Mouse (Mus musculus) liver, embryonic 13.5 days (tissue): ENCODE data around the gene Slc1a2. TPM values are rescaled to one million over a fixed set of nuclear protein-coding genes. Genes with fewer than 3 reads are reported as not detected.

Experiments
- ATAC-seq: fragments of 200-750 bp; cut with Nextera tagmentation; 2 replicates; pipeline ENCODE4 v1.8.0; 2017; ENCODE audit warnings: low read depth, mild to moderate bottlenecking, moderate number of reproducible peaks, moderate library complexity
- DNase-seq: peaks from one replicate; pipeline ENCODE4 v3.0.0; 2022
- H3K27ac ChIP-seq: fragments of 300-500 bp; sonication (generic); 2 replicates; pipeline ENCODE4 v1.5.1; 2015; ENCODE audit warnings: moderate library complexity, mild to moderate bottlenecking, inconsistent platforms
- H3K27me3 ChIP-seq: fragments of 300-500 bp; sonication (generic); 2 replicates; pipeline ENCODE4 v1.6.1; 2015; ENCODE audit warnings: mild to moderate bottlenecking, inconsistent platforms
- H3K36me3 ChIP-seq: fragments of 300-500 bp; sonication (generic); 2 replicates; pipeline ENCODE4 v1.6.1; 2015; ENCODE audit warnings: mild to moderate bottlenecking, inconsistent platforms
- H3K4me1 ChIP-seq: fragments of 300-500 bp; sonication (generic); replicated peaks from 2 replicates; pipeline ENCODE4 v1.6.1; 2015; ENCODE audit warnings: inconsistent platforms
- H3K4me2 ChIP-seq: fragments of 300-500 bp; sonication (generic); 2 replicates; pipeline ENCODE4 v1.6.1; 2015; ENCODE audit warnings: inconsistent platforms, mild to moderate bottlenecking, moderate library complexity
- H3K4me3 ChIP-seq: fragments of 300-500 bp; sonication (generic); replicated peaks from 2 replicates; pipeline ENCODE4 v1.5.1; 2015; ENCODE audit warnings: mild to moderate bottlenecking, inconsistent platforms
- H3K9ac ChIP-seq: fragments of 300-500 bp; sonication (generic); 2 replicates; pipeline ENCODE4 v1.6.1; 2015; ENCODE audit warnings: mild to moderate bottlenecking, inconsistent platforms
- H3K9me3 ChIP-seq: fragments of 300-500 bp; sonication (generic); replicated peaks from 2 replicates; pipeline ENCODE4 v1.6.1; 2016; ENCODE audit warnings: inconsistent platforms
- WGBS: fragments of 180-500 bp; shearing (Covaris S2); methylation state at CpG from one replicate; pipeline ENCODE4 v1.1.7; 2015; ENCODE audit not compliant: insufficient replicate concordance; 5-methylcytosine and 5-hydroxymethylcytosine counted together
- polyA plus RNA-seq: library from polyadenylated mRNA; unstranded; fragments of >200 nt; fragmentation: Nextera tagmentation; extraction: Ambion mirVana; gene quantifications from 2 replicates; pipeline ENCODE4 v1.2.1, GENCODE M21; 2015

Gene Slc1a2
- polyA plus RNA-seq, 1 experiment from 2014 or later: 0.38 TPM

DNA sequence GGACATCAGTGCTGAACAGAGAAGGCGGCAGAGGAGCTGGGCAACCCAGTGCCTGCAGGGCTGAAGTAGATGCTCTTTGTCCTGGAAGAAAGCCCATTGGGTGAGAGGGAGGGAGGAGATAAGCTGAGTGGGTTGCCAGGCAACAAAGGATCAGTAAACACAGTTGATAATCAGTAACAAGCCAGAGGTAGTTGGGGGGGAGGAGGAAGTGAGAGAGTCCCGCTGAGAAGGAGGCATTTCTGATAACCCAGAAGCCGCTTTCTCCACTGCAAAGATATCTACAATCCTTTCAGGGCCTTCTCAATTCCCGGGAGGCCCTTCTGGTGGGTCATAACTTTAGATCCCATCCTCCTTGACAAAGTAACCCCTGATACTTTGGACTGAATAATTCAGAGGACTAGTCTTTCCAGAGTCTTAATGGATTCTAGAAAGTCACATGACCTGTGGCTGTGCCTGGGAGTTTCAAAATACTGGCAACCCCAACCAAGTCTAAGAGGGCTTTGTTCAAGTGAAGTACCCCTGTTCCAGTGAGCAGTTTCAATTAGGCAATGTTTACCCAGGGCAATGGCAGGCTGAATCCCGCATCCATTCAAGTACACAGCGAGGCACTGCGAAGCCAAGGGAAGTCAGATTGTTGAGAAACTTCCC lies 86.9 kb downstream of the Slc1a2 start:
- Histone ChIP-seq H3K9ac (no peak overlapping the region), H3K36me3 (no peaks in the 10 kb centered on the region), H3K4me3 (no peak overlapping the region), H3K4me1 (peaks cover 20% of the 10 kb centered on the region), H3K4me2 (peak overlapping the region; percentile 34; the same call in 1 of the 2 replicates), H3K27me3 (no peaks in the 10 kb centered on the region), H3K9me3 (no peaks in the 10 kb centered on the region), H3K27ac (0 out of 2 replicates have a peak overlapping the region, but pooled peaks have one; percentile 1)
- 9% methylated on average over 7 of the region's 7 CpGs for WGBS
- ATAC-seq: peak; percentile 91
- DNase-seq: peak; percentile 79

DNA sequence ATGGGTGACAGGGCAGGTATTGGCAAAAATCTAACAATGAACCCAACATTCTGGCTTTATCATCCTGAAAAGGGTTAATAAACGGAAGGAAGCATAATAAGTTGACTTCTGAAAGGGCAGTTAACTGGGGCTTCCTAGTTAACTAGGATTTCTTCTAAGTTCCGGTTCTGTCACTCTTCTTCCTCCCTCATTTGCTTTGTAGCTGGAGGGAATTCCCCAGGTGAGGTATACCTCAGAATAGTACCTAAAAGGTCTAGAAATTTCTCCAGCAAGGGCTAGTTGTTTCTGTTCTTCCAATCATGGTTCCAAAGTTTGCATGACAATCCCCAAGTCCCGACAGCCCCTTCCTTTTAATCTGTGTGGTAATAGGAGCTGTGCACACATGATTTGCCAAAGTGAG lies 89.3 kb downstream of the Slc1a2 start:
- Histone ChIP-seq H3K9me3 (no peaks in the 10 kb centered on the region), H3K9ac (no peak overlapping the region), H3K4me1 (peaks cover 20% of the 10 kb centered on the region), H3K4me2 (no peak overlapping the region), H3K4me3 (no peak overlapping the region), H3K27ac (no peak overlapping the region), H3K36me3 (no peaks in the 10 kb centered on the region), H3K27me3 (no peaks in the 10 kb centered on the region)
- DNase-seq (no peak), ATAC-seq (no peak)
- WGBS: 54% methylated on average over 3 of the region's 3 CpGs

DNA sequence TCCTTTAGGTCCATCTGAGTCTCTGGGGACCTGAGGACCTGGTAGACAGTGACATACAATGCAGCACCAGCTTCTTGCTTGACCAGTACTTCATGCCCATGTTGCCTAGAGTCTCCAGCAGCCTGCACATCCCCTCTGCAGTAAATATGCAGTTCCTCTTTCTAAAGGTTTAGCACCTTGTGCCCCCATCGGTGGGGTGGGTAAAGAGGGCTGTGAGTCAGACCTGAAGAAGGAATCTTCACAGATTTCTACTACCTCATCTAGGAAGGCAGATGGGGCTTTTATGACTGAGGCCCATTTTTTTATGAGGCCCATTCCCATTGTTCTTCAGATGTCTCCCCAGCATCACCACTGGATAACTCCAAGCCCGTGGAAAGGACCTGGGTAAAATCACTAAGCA lies 91.5 kb downstream of the Slc1a2 start:
- DNase-seq (no peak), ATAC-seq (no peak)
- 42% methylated on average over 2 of the region's 2 CpGs for WGBS
- no peak overlapping the region for H3K27ac ChIP-seq
- peaks cover 11% of the 10 kb centered on the region for H3K4me1 ChIP-seq
- no peaks in the 10 kb centered on the region for H3K27me3 ChIP-seq
- H3K9ac ChIP-seq: no peak overlapping the region
- H3K36me3 ChIP-seq: no peaks in the 10 kb centered on the region
- H3K4me2 ChIP-seq: no peak overlapping the region
- no peaks in the 10 kb centered on the region for H3K9me3 ChIP-seq
- H3K4me3 ChIP-seq: no peak overlapping the region

DNA sequence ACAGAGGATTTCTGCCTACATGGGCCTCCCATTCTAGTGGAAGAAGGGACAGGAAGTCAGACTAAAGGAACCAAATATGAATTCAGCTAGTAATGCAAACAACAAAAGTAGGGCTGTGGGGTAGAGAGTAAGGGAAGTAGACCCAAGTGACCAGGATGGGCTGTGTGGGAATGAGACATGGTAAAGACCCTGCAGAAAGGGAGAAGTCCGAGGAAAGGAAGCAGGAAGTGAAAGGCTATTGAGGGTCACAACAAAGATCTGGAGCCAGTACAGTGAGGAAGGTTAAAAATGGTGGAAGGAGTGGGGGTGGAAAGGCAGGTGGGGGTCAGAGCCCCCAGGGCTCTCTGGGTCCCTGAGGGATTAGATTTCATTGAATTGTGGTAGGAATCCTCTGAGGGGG lies 93.4 kb downstream of the Slc1a2 start:
- Histone ChIP-seq H3K4me1 (no peaks in the 10 kb centered on the region), H3K9me3 (no peaks in the 10 kb centered on the region), H3K9ac (no peak overlapping the region), H3K4me3 (no peak overlapping the region), H3K27me3 (no peaks in the 10 kb centered on the region), H3K27ac (no peak overlapping the region), H3K4me2 (no peak overlapping the region), H3K36me3 (no peaks in the 10 kb centered on the region)
- 29% methylated on average over 1 of the region's 1 CpGs for WGBS
- ATAC-seq (no peak), DNase-seq (no peak)

DNA sequence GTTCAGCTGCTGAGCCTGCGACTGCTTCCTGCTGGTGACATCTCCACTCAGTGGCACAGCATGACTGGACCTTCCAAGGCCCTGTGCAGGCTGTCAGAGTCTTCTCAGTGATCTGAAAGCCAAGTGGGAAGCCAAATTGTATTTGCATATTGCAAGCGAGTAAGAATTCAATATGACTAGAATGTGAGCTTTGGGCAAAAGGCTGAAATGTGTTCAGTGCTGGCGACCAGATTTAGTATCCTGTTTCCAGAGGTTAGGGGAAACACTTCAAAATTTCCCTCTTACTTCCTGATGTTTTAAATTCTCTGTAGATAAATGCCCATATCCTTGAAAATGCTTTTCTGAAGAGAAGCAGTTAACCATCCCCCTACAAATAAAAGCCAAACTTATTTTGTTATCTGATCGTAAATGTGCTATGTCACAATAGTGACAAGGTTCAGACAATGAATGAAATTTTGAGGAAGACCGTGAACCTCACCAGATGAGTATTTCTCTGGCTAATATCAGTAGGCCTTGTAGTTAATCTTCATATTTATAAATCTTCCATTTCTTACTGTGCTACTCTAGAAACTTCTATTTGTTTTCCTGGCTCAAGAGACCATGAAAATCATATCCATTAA lies 98.9 kb downstream of the Slc1a2 start:
- Histone ChIP-seq H3K27ac (no peak overlapping the region), H3K4me1 (no peaks in the 10 kb centered on the region), H3K4me3 (no peak overlapping the region), H3K36me3 (no peaks in the 10 kb centered on the region), H3K9me3 (no peaks in the 10 kb centered on the region), H3K4me2 (no peak overlapping the region), H3K27me3 (no peaks in the 10 kb centered on the region), H3K9ac (no peak overlapping the region)
- no peak for ATAC-seq
- WGBS: 55% methylated on average over 5 of the region's 5 CpGs
- no peak for DNase-seq

DNA sequence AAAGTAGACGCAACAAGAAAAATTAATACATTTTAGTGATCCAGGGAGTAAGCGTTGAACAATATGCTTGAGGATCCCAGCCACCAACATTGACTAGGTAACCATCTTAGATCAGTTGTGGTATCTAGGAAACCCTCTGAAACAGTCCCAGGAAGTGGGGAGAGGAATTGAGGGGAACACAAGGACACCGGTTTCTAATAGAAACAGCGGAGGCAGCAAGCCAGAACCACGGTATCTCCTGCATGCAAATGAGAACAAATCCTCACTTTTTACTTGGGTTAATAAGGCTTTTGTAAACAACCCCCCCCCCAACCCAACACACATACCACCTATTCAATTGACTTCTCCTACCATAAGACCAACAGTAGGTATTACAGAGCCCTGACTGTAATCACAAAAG lies 101.0 kb downstream of the Slc1a2 start:
- no peaks in the 10 kb centered on the region for H3K27me3 ChIP-seq
- no peaks in the 10 kb centered on the region for H3K36me3 ChIP-seq
- ATAC-seq (no peak), DNase-seq (no peak)
- H3K9ac ChIP-seq: no peak overlapping the region
- H3K4me2 ChIP-seq: no peak overlapping the region
- H3K9me3 ChIP-seq: no peaks in the 10 kb centered on the region
- no peak overlapping the region for H3K27ac ChIP-seq
- no peak overlapping the region for H3K4me3 ChIP-seq
- H3K4me1 ChIP-seq: no peaks in the 10 kb centered on the region
- 79% methylated on average over 5 of the region's 5 CpGs for WGBS

DNA sequence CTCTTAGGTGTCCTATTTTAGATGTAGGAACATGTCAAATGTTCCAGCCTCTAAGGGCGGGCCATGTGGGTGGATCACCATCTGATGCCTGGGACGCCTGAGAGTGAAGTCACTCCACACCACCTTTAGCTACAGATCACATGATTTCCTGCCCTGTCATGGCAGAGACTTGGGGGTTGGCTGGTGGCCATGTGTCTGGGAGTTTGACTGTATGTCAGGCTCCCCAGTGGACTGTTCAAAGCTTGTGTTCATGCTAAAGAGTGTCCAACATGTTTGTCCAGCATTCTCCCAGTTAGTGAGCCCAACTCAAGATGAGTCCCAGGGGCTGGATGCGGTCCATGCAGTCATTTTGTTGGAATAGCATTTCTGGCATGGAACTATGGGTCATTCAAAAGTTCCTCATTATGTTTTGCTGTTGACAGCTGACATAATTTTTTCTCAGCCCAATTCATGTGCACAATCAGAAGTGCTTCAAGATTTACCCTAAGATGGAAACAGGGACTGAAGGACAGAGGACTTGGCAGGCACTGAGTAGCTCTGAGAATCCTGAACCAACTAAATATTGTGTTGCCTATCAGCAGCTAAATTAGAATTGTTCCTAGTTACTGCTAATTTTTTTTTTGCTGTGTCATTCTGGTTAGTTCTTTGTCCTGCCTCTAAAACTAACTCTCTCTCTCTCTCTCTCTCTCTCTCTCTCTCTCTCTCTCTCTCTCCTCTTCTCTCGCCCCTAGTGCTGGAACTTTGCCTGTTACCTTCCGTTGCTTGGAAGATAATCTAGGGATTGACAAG lies 102.0 kb downstream of the Slc1a2 start:
- Histone ChIP-seq H3K4me1 (no peaks in the 10 kb centered on the region), H3K36me3 (no peaks in the 10 kb centered on the region), H3K9ac (no peak overlapping the region), H3K27ac (no peak overlapping the region), H3K4me2 (no peak overlapping the region), H3K27me3 (no peaks in the 10 kb centered on the region), H3K4me3 (no peak overlapping the region), H3K9me3 (no peaks in the 10 kb centered on the region)
- 50% methylated on average over 5 of the region's 5 CpGs for WGBS
- no peak for ATAC-seq
- no peak for DNase-seq

DNA sequence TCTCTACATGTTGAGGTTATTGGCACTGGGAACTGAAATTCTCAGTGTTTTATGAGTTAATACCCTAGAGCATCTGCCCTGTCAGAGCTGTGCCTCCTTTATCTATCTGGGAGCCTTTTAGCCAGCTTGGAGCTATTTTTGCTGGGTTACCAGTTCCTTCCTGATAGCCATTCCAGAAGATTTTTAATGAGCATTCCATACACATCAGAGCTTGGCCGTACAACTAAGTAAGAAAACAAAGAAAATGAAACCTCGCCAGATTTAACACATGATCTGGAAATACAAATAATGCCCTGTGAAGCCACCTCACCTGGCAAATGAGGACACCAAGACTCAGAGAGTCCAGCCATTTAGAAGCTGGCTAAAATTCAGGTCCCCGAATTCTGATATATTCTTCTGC lies 104.7 kb downstream of the Slc1a2 start:
- no peak overlapping the region for H3K9ac ChIP-seq
- ATAC-seq: no peak
- H3K27ac ChIP-seq: no peak overlapping the region
- H3K36me3 ChIP-seq: no peaks in the 10 kb centered on the region
- H3K4me2 ChIP-seq: no peak overlapping the region
- no peak for DNase-seq
- 64% methylated on average over 3 of the region's 3 CpGs for WGBS
- no peaks in the 10 kb centered on the region for H3K9me3 ChIP-seq
- no peaks in the 10 kb centered on the region for H3K27me3 ChIP-seq
- no peak overlapping the region for H3K4me3 ChIP-seq
- H3K4me1 ChIP-seq: no peaks in the 10 kb centered on the region

DNA sequence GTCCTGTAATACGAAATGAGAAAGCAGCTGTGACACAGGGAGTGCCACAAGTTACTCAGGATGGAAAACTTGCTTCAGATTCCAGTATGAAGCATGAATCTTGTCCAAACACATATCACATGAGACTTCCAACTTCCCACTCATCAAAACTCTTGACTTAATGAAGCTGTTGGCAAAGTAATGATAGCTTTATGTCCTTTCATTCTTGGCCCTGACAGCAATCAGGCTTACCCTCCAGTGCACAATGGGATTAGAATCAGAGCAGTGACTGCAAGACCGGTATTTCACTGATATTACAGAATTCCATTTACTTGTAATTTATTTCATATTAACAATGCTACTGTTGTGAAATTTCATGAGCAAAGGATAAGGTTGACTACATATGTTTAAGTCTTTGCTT lies 105.5 kb downstream of the Slc1a2 start:
- Histone ChIP-seq H3K4me2 (no peak overlapping the region), H3K9ac (no peak overlapping the region), H3K27me3 (no peaks in the 10 kb centered on the region), H3K4me3 (no peak overlapping the region), H3K36me3 (no peaks in the 10 kb centered on the region), H3K27ac (no peak overlapping the region), H3K9me3 (no peaks in the 10 kb centered on the region), H3K4me1 (no peaks in the 10 kb centered on the region)
- no peak for DNase-seq
- no peak for ATAC-seq
- 71% methylated on average over 2 of the region's 2 CpGs for WGBS

DNA sequence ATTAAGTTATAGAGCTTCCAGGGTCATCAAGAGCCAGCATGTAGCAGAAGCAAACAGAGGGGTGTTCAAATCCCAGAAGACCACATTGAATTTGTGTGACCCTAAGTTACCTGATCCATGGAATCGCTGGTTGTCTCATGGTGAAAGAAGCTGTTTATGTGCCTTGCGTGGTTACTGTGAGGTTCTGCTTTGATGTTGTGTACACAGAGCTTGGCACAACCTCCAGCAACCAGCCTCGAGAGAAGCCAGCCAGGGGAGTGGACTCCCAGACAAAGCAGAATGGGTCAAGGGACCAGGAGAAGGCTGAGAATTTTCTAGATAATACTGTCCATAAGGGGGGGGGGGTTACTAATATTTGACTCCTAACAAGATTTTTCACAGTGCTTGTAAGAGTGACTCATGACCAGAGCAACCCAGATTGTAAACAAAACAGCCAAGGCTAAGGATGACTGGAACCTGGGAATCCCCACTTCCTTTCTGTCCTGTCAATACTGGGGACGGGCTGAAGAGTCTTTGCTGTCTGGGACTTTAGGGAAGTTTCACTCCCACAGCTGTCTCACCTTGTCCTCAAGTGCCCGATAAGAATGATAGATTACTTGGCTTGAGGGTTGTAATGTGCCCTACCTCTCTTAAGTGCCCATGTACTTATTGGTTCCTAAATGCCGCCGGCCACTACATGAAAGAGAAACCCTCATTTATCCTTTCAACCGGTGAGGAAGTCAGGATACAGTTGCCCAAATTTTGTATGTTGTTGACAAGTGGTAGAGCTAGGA lies 106.3 kb downstream of the Slc1a2 start:
- Histone ChIP-seq H3K27ac (no peak overlapping the region), H3K4me1 (no peaks in the 10 kb centered on the region), H3K36me3 (no peaks in the 10 kb centered on the region), H3K4me3 (no peak overlapping the region), H3K9me3 (no peaks in the 10 kb centered on the region), H3K27me3 (no peaks in the 10 kb centered on the region), H3K9ac (no peak overlapping the region), H3K4me2 (no peak overlapping the region)
- no peak for DNase-seq
- WGBS: 55% methylated on average over 8 of the region's 8 CpGs
- no peak for ATAC-seq

DNA sequence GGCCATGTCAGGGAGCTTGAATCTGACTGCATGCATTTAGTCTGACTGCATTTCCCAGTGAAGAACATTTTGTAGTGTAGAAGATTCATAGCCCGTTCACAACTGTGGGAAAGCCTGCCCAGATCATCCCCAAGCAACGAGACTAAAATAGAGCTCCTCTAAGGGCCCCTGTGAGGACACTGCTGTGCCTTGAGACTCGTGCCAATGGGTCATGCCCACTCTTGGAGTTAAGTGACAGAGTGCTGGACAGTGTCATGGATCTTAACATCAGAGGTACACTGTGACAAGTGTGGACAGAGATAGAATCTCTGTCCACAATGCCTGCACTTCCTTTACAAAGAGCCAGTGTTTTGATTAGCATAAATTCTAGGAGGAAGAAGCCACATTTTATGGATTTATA lies 109.8 kb downstream of the Slc1a2 start:
- Histone ChIP-seq H3K9me3 (no peaks in the 10 kb centered on the region), H3K4me1 (no peaks in the 10 kb centered on the region), H3K27ac (no peak overlapping the region), H3K27me3 (no peaks in the 10 kb centered on the region), H3K36me3 (no peaks in the 10 kb centered on the region), H3K4me3 (no peak overlapping the region), H3K9ac (no peak overlapping the region), H3K4me2 (no peak overlapping the region)
- 47% methylated on average over 3 of the region's 3 CpGs for WGBS
- DNase-seq (no peak), ATAC-seq (no peak)
